Mouse (Mus musculus) C2C12 (cell line): ENCODE data around the gene Hivep1.

ENCODE experiments used
- CEBPB ChIP-seq: IDR thresholded peaks from one replicate; pipeline ENCODE4 v1.6.1; 2011; ENCODE audit warnings: low read depth, mild to moderate bottlenecking, control low read depth, moderate library complexity
- CTCF ChIP-seq: IDR thresholded peaks from one replicate; pipeline ENCODE4 v1.5.1; 2011; ENCODE audit not compliant: control insufficient read depth, insufficient read depth, insufficient read length
- MAX ChIP-seq: IDR thresholded peaks from one replicate; pipeline ENCODE4 v1.6.1; 2011; ENCODE audit warnings: mild to moderate bottlenecking, control low read depth
- MYOG ChIP-seq: IDR thresholded peaks from one replicate; pipeline ENCODE4 v1.6.1; 2011; ENCODE audit not compliant: control insufficient read depth, insufficient read length; ENCODE audit errors: extremely low read depth
- USF1 ChIP-seq: IDR thresholded peaks from one replicate; pipeline ENCODE4 v1.6.1; 2011; ENCODE audit warnings: low read depth, mild to moderate bottlenecking, control low read depth, moderate library complexity

DNA sequence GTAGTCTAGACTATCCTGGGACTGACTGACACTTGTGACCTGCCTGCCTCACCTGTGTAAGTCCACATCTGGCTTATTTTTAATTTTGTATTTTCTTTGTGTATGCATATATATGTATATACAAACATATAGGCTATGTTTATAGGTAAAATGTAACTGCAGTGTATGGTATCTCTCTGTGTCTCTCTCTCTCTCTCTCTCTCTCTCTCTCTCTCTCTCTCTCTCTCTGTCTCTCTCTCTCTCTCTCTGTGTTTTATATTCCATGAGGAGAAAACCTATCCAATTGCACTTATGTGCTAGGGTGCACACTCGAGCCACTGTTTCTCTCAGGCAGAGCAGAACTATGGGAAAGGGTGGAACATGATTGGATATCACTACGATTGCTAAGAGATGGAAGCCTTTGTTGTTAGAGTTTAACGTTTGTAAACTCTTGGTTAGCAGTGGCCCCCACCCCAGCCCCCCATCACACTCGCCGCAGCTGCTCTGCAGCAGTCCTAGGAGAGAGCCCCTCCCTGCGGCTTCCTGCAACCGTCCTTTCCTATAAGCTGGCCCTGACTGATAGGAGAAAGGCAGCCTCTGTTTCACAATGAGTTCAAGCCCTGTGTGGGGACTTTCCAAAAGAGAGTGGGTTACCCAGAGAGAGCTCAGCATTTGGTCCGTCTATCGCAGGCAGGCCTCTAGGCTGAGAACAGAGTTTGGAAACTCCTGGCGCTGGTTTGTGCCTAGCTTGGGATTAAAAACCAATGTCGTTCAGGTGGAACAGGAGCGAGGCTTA lies 41.6 kb downstream of the Hivep1 start:
- TF ChIP-seq CTCF (no peak), USF1 (no peak), MAX (no peak), CEBPB (no peak), MYOG (no peak)
